In genomic region chr3:62085544-62085943, GRCm38 (mm10) we compare ENCODE assay signal across 21 mouse cellular contexts.
"Had no signal": no experiment of that assay in that cellular context is flagged by ENCODE, and none has a peak within 500 bp of the region (broad histone marks: within the 10 kb centered on the region; RNA-seq: fewer than 3 reads in every experiment).

No protein-coding gene starts in this region.

- DNase-seq: cerebellum, adult 8-10 months; cerebellum, adult 9-10 months; cerebellum, adult 9-11 months; cerebellum, postnatal 10 days; cerebellum, postnatal 14 days; cerebellum, postnatal 25 days; cerebellum, postnatal 36 days; embryo, embryonic 11 days; forebrain, postnatal 0 days; gastrocnemius, adult 2 months; gastrocnemius, postnatal 10 days; gastrocnemius, postnatal 14 days; gastrocnemius, postnatal 25 days; gastrocnemius, postnatal 36 days; heart, adult 11 months; heart, adult 18-20 months; heart, adult 2 months had no signal

- ATAC-seq: forebrain, embryonic 13.5 days; forebrain, embryonic 14.5 days; forebrain, embryonic 15.5 days; forebrain, embryonic 16.5 days; forebrain, postnatal 0 days had no signal
